Mouse (Mus musculus) forebrain, embryonic 12.5 days (tissue): Measurements from ENCODE around the gene Celsr1. TPM values are rescaled to one million over a fixed set of nuclear protein-coding genes. Genes with fewer than 3 reads are reported as not detected.
A peak's percentile ranks its signal among the peaks of the same experiment; 100 is the strongest.

Source experiments
- ATAC-seq: fragments of 200-750 bp; cut with Nextera tagmentation; 2 replicates; pipeline ENCODE4 v1.8.0; 2017; ENCODE audit warnings: moderate TSS enrichment; ENCODE audit not compliant: low FRiP score
- H3K27ac ChIP-seq: fragments of 300-500 bp; sonication (generic); 2 replicates; pipeline ENCODE4 v1.5.1; 2016; ENCODE audit warnings: mild to moderate bottlenecking
- H3K27me3 ChIP-seq: fragments of 300-500 bp; sonication (generic); 2 replicates; pipeline ENCODE4 v1.6.1; 2016; ENCODE audit warnings: mild to moderate bottlenecking
- H3K36me3 ChIP-seq: fragments of 300-500 bp; sonication (generic); replicated peaks from 2 replicates; pipeline ENCODE4 v1.6.1; 2016; ENCODE audit warnings: mild to moderate bottlenecking
- H3K4me1 ChIP-seq: fragments of 300-500 bp; sonication (generic); 2 replicates; pipeline ENCODE4 v1.6.1; 2016
- H3K4me2 ChIP-seq: fragments of 300-500 bp; sonication (generic); 2 replicates; pipeline ENCODE4 v1.6.1; 2016; ENCODE audit warnings: mild to moderate bottlenecking, moderate library complexity
- H3K4me3 ChIP-seq: fragments of 300-500 bp; sonication (generic); replicated peaks from 2 replicates; pipeline ENCODE4 v1.5.1; 2016; ENCODE audit warnings: mild to moderate bottlenecking
- H3K9ac ChIP-seq: fragments of 300-500 bp; sonication (generic); 2 replicates; pipeline ENCODE4 v1.6.1; 2016; ENCODE audit warnings: mild to moderate bottlenecking
- H3K9me3 ChIP-seq: fragments of 300-500 bp; sonication (generic); 2 replicates; pipeline ENCODE4 v1.6.1; 2016
- WGBS: fragments of 180-500 bp; shearing (Covaris S2); methylation state at CpG from one replicate; pipeline ENCODE4 v1.1.7; 2016; 5-methylcytosine and 5-hydroxymethylcytosine counted together
- polyA plus RNA-seq: library from polyadenylated mRNA; unstranded; fragments of >200 nt; fragmentation: Nextera tagmentation; extraction: Ambion mirVana; gene quantifications from 2 replicates; pipeline ENCODE4 v1.2.1, GENCODE M21; 2016

The Celsr1 gene
- polyA plus RNA-seq, 1 experiment from 2014 or later: 7.9 TPM

GRCm38 (mm10) chr15:85919191-85919891 is 114.2 kb downstream of the Celsr1 start:
- Histone ChIP-seq H3K9ac (no peak overlapping the region), H3K4me3 (no peak overlapping the region), H3K27me3 (no peaks in the 10 kb centered on the region), H3K4me1 (no peaks in the 10 kb centered on the region; the same call in 1 of the 2 replicates), H3K9me3 (0 out of 2 replicates have a peak, but pooled peaks cover 5% of the 10 kb centered on the region), H3K4me2 (no peak overlapping the region), H3K36me3 (peaks cover 51% of the 10 kb centered on the region), H3K27ac (no peak overlapping the region)
- ATAC-seq: no peak
- WGBS: 53% methylated on average over 8 of the region's 8 CpGs

GRCm38 (mm10) chr15:85913605-85914004 is 120.0 kb downstream of the Celsr1 start:
- peaks cover 26% of the 10 kb centered on the region for H3K36me3 ChIP-seq
- no peak for ATAC-seq
- H3K27me3 ChIP-seq: no peaks in the 10 kb centered on the region
- 19% methylated on average over 2 of the region's 2 CpGs for WGBS
- H3K9me3 ChIP-seq: 0 out of 2 replicates have a peak, but pooled peaks cover 5% of the 10 kb centered on the region
- H3K4me2 ChIP-seq: no peak overlapping the region
- no peak overlapping the region for H3K27ac ChIP-seq
- H3K9ac ChIP-seq: no peak overlapping the region
- no peaks in the 10 kb centered on the region for H3K4me1 ChIP-seq
- H3K4me3 ChIP-seq: no peak overlapping the region

- 76% methylated on average over 10 of the region's 10 CpGs for WGBS
- no peak overlapping the region for H3K4me2 ChIP-seq
- H3K4me3 ChIP-seq: no peak overlapping the region
- no peaks in the 10 kb centered on the region for H3K27me3 ChIP-seq
- no peaks in the 10 kb centered on the region for H3K9me3 ChIP-seq
- no peak overlapping the region for H3K27ac ChIP-seq
- ATAC-seq: no peak
- no peak overlapping the region for H3K9ac ChIP-seq
- no peaks in the 10 kb centered on the region for H3K4me1 ChIP-seq
- peaks cover 18% of the 10 kb centered on the region; the same call in 1 of the 2 replicates for H3K36me3 ChIP-seq
Observed at GRCm38 (mm10) chr15:85909931-85910330, 123.6 kb downstream of the Celsr1 start.

- WGBS: 94% methylated on average over 3 of the region's 3 CpGs
Observed at GRCm38 (mm10) chr15:85909492-85909829, 124.1 kb downstream of the Celsr1 start.

DNA sequence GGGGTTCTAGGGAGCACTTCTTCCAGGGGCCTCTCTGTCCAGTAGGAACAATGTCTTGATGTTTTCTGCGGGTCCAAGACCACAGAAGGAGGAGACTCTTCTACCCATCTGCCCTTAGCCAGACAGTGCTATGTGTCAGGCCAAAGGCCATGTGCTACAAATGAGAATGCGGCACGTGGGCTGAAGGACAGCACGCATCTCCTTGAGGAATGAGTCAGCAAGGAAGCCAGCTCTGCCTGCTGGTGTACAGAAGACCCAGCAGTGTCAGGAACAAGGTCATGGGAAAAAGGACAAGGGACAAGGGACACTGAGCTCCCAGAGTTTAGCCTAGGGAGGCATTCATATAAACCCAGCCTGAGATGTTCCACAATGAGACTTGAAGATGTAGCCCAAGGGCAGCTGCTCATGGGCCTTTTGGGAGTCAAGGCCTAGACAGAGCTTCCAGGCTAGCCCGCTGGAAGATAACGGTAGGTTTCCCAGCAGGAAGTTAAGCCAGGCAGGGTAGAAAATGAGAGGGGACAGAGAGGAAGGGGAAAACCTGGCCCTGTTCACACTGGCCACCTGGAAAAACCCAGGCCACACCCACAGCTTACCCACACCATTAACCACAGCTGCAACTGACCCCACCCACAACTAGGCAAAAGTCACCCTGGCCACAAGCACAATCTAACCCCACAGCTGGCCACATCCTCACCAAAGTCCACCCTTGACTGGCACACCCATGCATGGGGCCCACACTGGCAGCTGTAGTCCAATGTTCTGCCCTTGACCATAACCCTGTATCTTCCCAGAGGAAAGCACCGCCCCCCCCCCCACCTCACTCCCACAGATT is 124.7 kb downstream of the Celsr1 start:
- H3K27me3 ChIP-seq: no peaks in the 10 kb centered on the region
- H3K4me2 ChIP-seq: no peak overlapping the region
- H3K36me3 ChIP-seq: peaks cover 17% of the 10 kb centered on the region
- H3K9ac ChIP-seq: no peak overlapping the region
- no peaks in the 10 kb centered on the region for H3K9me3 ChIP-seq
- ATAC-seq: no peak
- no peak overlapping the region for H3K4me3 ChIP-seq
- H3K4me1 ChIP-seq: no peaks in the 10 kb centered on the region
- 90% methylated on average over 7 of the region's 7 CpGs for WGBS
- H3K27ac ChIP-seq: no peak overlapping the region

More at GRCm38 (mm10) chr15:85909492-85909829, 124.1 kb downstream of the Celsr1 start:
- H3K27me3 ChIP-seq: no peaks in the 10 kb centered on the region
- ATAC-seq: no peak
- H3K27ac ChIP-seq: no peak overlapping the region
- H3K4me2 ChIP-seq: no peak overlapping the region
- no peak overlapping the region for H3K9ac ChIP-seq
- H3K36me3 ChIP-seq: peaks cover 19% of the 10 kb centered on the region; the same call in 1 of the 2 replicates
- H3K9me3 ChIP-seq: no peaks in the 10 kb centered on the region
- H3K4me3 ChIP-seq: no peak overlapping the region
- no peaks in the 10 kb centered on the region for H3K4me1 ChIP-seq

GRCm38 (mm10) chr15:85903826-85904225 is 129.8 kb downstream of the Celsr1 start:
- Histone ChIP-seq H3K36me3 (peaks cover 57% of the 10 kb centered on the region), H3K27me3 (no peaks in the 10 kb centered on the region), H3K4me2 (no peak overlapping the region), H3K4me3 (no peak overlapping the region), H3K9ac (no peak overlapping the region), H3K4me1 (no peaks in the 10 kb centered on the region), H3K27ac (no peak overlapping the region), H3K9me3 (no peaks in the 10 kb centered on the region)
- 75% methylated on average over 8 of the region's 8 CpGs for WGBS
- ATAC-seq: no peak

GRCm38 (mm10) chr15:85902505-85902904 is 131.1 kb downstream of the Celsr1 start:
- no peak overlapping the region; the same call in 1 of the 2 replicates for H3K27ac ChIP-seq
- ATAC-seq: no peak
- no peak overlapping the region for H3K4me2 ChIP-seq
- WGBS: 82% methylated on average over 10 of the region's 10 CpGs
- H3K9me3 ChIP-seq: no peaks in the 10 kb centered on the region
- H3K27me3 ChIP-seq: no peaks in the 10 kb centered on the region
- H3K36me3 ChIP-seq: peaks cover 61% of the 10 kb centered on the region
- no peak overlapping the region for H3K9ac ChIP-seq
- no peak overlapping the region for H3K4me3 ChIP-seq
- H3K4me1 ChIP-seq: no peaks in the 10 kb centered on the region

- H3K36me3 ChIP-seq: peaks cover 69% of the 10 kb centered on the region
- H3K4me2 ChIP-seq: no peak overlapping the region
- H3K4me3 ChIP-seq: no peak overlapping the region
- 84% methylated on average over 12 of the region's 12 CpGs for WGBS
- H3K27ac ChIP-seq: no peak overlapping the region
- no peaks in the 10 kb centered on the region for H3K27me3 ChIP-seq
- no peaks in the 10 kb centered on the region for H3K4me1 ChIP-seq
- no peak for ATAC-seq
- H3K9me3 ChIP-seq: no peaks in the 10 kb centered on the region
- H3K9ac ChIP-seq: no peak overlapping the region
Observed at GRCm38 (mm10) chr15:85900801-85901200, 132.8 kb downstream of the Celsr1 start.

DNA sequence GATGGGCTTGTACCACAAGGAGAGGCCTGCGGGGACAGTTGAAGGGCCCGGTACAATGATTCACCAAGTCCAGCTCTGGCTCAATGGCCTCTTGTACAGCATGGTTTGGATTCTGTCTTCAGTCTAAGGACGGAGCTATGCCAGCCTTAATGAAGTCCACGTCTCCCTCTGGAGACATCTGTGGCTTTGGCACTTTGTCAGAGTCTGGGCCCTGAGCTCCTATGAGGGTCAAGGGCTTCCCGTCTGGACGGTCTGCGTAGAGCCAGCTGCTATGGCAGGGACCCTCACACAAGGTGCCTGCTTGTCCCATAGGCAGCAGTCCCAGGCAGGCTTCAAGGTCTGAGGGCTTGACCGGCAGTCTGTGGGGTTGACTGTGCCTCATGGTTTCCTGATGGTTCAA is 133.3 kb downstream of the Celsr1 start:
- Histone ChIP-seq H3K27me3 (no peaks in the 10 kb centered on the region), H3K4me3 (no peak overlapping the region), H3K36me3 (peaks cover 73% of the 10 kb centered on the region), H3K4me1 (no peaks in the 10 kb centered on the region), H3K9me3 (no peaks in the 10 kb centered on the region), H3K9ac (no peak overlapping the region), H3K27ac (0 out of 2 replicates have a peak overlapping the region, but pooled peaks have one; percentile 19), H3K4me2 (no peak overlapping the region)
- 92% methylated on average over 8 of the region's 8 CpGs for WGBS
- ATAC-seq: no peak

GRCm38 (mm10) chr15:85899396-85899795 is 134.2 kb downstream of the Celsr1 start:
- peaks cover 79% of the 10 kb centered on the region for H3K36me3 ChIP-seq
- no peak overlapping the region for H3K9ac ChIP-seq
- H3K9me3 ChIP-seq: no peaks in the 10 kb centered on the region
- H3K27me3 ChIP-seq: no peaks in the 10 kb centered on the region
- 0 out of 2 replicates have a peak overlapping the region, but pooled peaks have one; percentile 25 for H3K27ac ChIP-seq
- H3K4me3 ChIP-seq: no peak overlapping the region
- no peaks in the 10 kb centered on the region for H3K4me1 ChIP-seq
- ATAC-seq: no peak
- WGBS: 32% methylated on average over 6 of the region's 6 CpGs
- no peak overlapping the region for H3K4me2 ChIP-seq

- ATAC-seq: no peak
- WGBS: 90% methylated on average over 10 of the region's 10 CpGs
- no peaks in the 10 kb centered on the region for H3K9me3 ChIP-seq
- no peak overlapping the region for H3K27ac ChIP-seq
- no peak overlapping the region for H3K4me2 ChIP-seq
- H3K4me1 ChIP-seq: no peaks in the 10 kb centered on the region
- peaks cover 89% of the 10 kb centered on the region for H3K36me3 ChIP-seq
- no peak overlapping the region for H3K4me3 ChIP-seq
- no peak overlapping the region for H3K9ac ChIP-seq
- H3K27me3 ChIP-seq: no peaks in the 10 kb centered on the region
Observed at GRCm38 (mm10) chr15:85897113-85897512, 136.5 kb downstream of the Celsr1 start.

GRCm38 (mm10) chr15:85896284-85896683 is 137.3 kb downstream of the Celsr1 start:
- Histone ChIP-seq H3K27me3 (no peaks in the 10 kb centered on the region), H3K36me3 (peaks cover 89% of the 10 kb centered on the region), H3K4me1 (no peaks in the 10 kb centered on the region), H3K9me3 (no peaks in the 10 kb centered on the region), H3K4me2 (no peak overlapping the region), H3K9ac (no peak overlapping the region), H3K4me3 (no peak overlapping the region), H3K27ac (no peak overlapping the region)
- 12% methylated on average over 8 of the region's 8 CpGs for WGBS
- ATAC-seq: peak; percentile 55
